Mouse (Mus musculus): ENCODE measurements around the gene Capn8. TPM values are rescaled to one million over a fixed set of nuclear protein-coding genes. Genes with fewer than 3 reads are reported as not detected.

Gene Capn8
- polyA plus RNA-seq, 1 experiment from 2014 or later, result 10.1 TPM

- Histone ChIP-seq H3K4me2 (replicated peaks; ENCODE audit: low read depth) (no peak overlapping the region), H3K27me3 (ENCODE audit: control insufficient read depth, insufficient read depth, low read length) (no peaks in the 10 kb centered on the region), H3K36me3 (ENCODE audit: control insufficient read depth, insufficient read depth, low read length) (no peaks in the 10 kb centered on the region), H3K9ac (ENCODE audit: low read length) (no peak overlapping the region), H3K4me1 (replicated peaks; ENCODE audit: control insufficient read depth, insufficient read depth) (no peaks in the 10 kb centered on the region; the same call in 1 of the 2 replicates), H3K4me3 (ENCODE audit: low read depth, low read length) (no peak overlapping the region), H3K9me3 (ENCODE audit: control insufficient read depth, low read length) (no peaks in the 10 kb centered on the region), H3K27ac (replicated peaks) (no peak overlapping the region)
- TF ChIP-seq CTCF (IDR thresholded peaks at IDR 0.05; ENCODE audit: low read depth) (no peak), EP300 (optimal IDR thresholded peaks at IDR 0.05) (no peak)
- ATAC-seq (ENCODE audit: low FRiP score, low TSS enrichment) (0 out of 2 replicates have a peak, but pooled peaks have one; percentile 43), DNase-seq (ENCODE audit: low spot score) (no peak)
- 26% methylated on average over 6 of the region's 6 CpGs for WGBS
These were observed 80.4 kb downstream of the Capn8 start for GRCm38 (mm10) chr1:182645211-182645668.

GRCm38 (mm10) chr1:182646796-182647195 lies 82.0 kb downstream of the Capn8 start:
- Histone ChIP-seq H3K9ac (ENCODE audit: low read length) (no peak overlapping the region), H3K36me3 (ENCODE audit: control insufficient read depth, insufficient read depth, low read length) (no peaks in the 10 kb centered on the region), H3K4me1 (replicated peaks; ENCODE audit: control insufficient read depth, insufficient read depth) (no peaks in the 10 kb centered on the region; the same call in 1 of the 2 replicates), H3K4me2 (replicated peaks; ENCODE audit: low read depth) (no peak overlapping the region), H3K27me3 (ENCODE audit: control insufficient read depth, insufficient read depth, low read length) (no peaks in the 10 kb centered on the region), H3K27ac (replicated peaks) (no peak overlapping the region), H3K4me3 (ENCODE audit: low read depth, low read length) (no peak overlapping the region), H3K9me3 (ENCODE audit: control insufficient read depth, low read length) (no peaks in the 10 kb centered on the region)
- 64% methylated on average over 3 of the region's 3 CpGs for WGBS
- no peak for TF ChIP-seq CTCF (IDR thresholded peaks at IDR 0.05; ENCODE audit: low read depth)
- no peak for TF ChIP-seq EP300 (optimal IDR thresholded peaks at IDR 0.05)
- ATAC-seq (ENCODE audit: low FRiP score, low TSS enrichment) (no peak), DNase-seq (ENCODE audit: low spot score) (no peak)

- no peak for ATAC-seq (ENCODE audit: low FRiP score, low TSS enrichment)
- no peak overlapping the region for H3K4me3 ChIP-seq (ENCODE audit: low read depth, low read length)
- no peaks in the 10 kb centered on the region for H3K36me3 ChIP-seq (ENCODE audit: control insufficient read depth, insufficient read depth, low read length)
- no peak overlapping the region for H3K27ac ChIP-seq (replicated peaks)
- H3K4me2 ChIP-seq (replicated peaks; ENCODE audit: low read depth), result no peak overlapping the region
- H3K9ac ChIP-seq (ENCODE audit: low read length), result no peak overlapping the region
- no peaks in the 10 kb centered on the region for H3K27me3 ChIP-seq (ENCODE audit: control insufficient read depth, insufficient read depth, low read length)
- DNase-seq (ENCODE audit: low spot score), result peak; percentile 67
- WGBS, result 25% methylated on average over 6 of the region's 6 CpGs
- H3K4me1 ChIP-seq (replicated peaks; ENCODE audit: control insufficient read depth, insufficient read depth), result no peaks in the 10 kb centered on the region
- H3K9me3 ChIP-seq (ENCODE audit: control insufficient read depth, low read length), result no peaks in the 10 kb centered on the region
- TF ChIP-seq EP300 (optimal IDR thresholded peaks at IDR 0.05) (no peak), CTCF (IDR thresholded peaks at IDR 0.05; ENCODE audit: low read depth) (peak; percentile 80)
These were observed 93.0 kb downstream of the Capn8 start for GRCm38 (mm10) chr1:182657760-182658159.

- no peak overlapping the region for H3K4me3 ChIP-seq (ENCODE audit: low read depth, low read length)
- H3K27me3 ChIP-seq (ENCODE audit: control insufficient read depth, insufficient read depth, low read length), result no peaks in the 10 kb centered on the region
- H3K9ac ChIP-seq (ENCODE audit: low read length), result no peak overlapping the region
- H3K4me2 ChIP-seq (replicated peaks; ENCODE audit: low read depth), result no peak overlapping the region
- TF ChIP-seq EP300 (optimal IDR thresholded peaks at IDR 0.05) (no peak), CTCF (IDR thresholded peaks at IDR 0.05; ENCODE audit: low read depth) (no peak)
- no peak for ATAC-seq (ENCODE audit: low FRiP score, low TSS enrichment)
- no peaks in the 10 kb centered on the region for H3K9me3 ChIP-seq (ENCODE audit: control insufficient read depth, low read length)
- no peaks in the 10 kb centered on the region for H3K36me3 ChIP-seq (ENCODE audit: control insufficient read depth, insufficient read depth, low read length)
- H3K4me1 ChIP-seq (replicated peaks; ENCODE audit: control insufficient read depth, insufficient read depth), result no peaks in the 10 kb centered on the region
- WGBS, result 51% methylated on average over 7 of the region's 7 CpGs
- no peak for DNase-seq (ENCODE audit: low spot score)
- H3K27ac ChIP-seq (replicated peaks), result no peak overlapping the region
These were observed 95.6 kb downstream of the Capn8 start for GRCm38 (mm10) chr1:182660365-182660764.

GRCm38 (mm10) chr1:182663671-182664070 lies 98.9 kb downstream of the Capn8 start:
- H3K4me1 ChIP-seq (replicated peaks; ENCODE audit: control insufficient read depth, insufficient read depth), result no peaks in the 10 kb centered on the region
- no peak overlapping the region for H3K4me2 ChIP-seq (replicated peaks; ENCODE audit: low read depth)
- H3K36me3 ChIP-seq (ENCODE audit: control insufficient read depth, insufficient read depth, low read length), result no peaks in the 10 kb centered on the region
- no peak overlapping the region for H3K4me3 ChIP-seq (ENCODE audit: low read depth, low read length)
- DNase-seq (ENCODE audit: low spot score) (no peak), ATAC-seq (ENCODE audit: low FRiP score, low TSS enrichment) (no peak)
- 42% methylated on average over 11 of the region's 11 CpGs for WGBS
- H3K27me3 ChIP-seq (ENCODE audit: control insufficient read depth, insufficient read depth, low read length), result no peaks in the 10 kb centered on the region
- no peak overlapping the region for H3K9ac ChIP-seq (ENCODE audit: low read length)
- TF ChIP-seq EP300 (optimal IDR thresholded peaks at IDR 0.05) (no peak), CTCF (IDR thresholded peaks at IDR 0.05; ENCODE audit: low read depth) (no peak)
- no peak overlapping the region for H3K27ac ChIP-seq (replicated peaks)
- H3K9me3 ChIP-seq (ENCODE audit: control insufficient read depth, low read length), result no peaks in the 10 kb centered on the region

GRCm38 (mm10) chr1:182664841-182665240 lies 100.0 kb downstream of the Capn8 start:
- no peak for DNase-seq (ENCODE audit: low spot score)
- TF ChIP-seq EP300 (optimal IDR thresholded peaks at IDR 0.05) (no peak), CTCF (IDR thresholded peaks at IDR 0.05; ENCODE audit: low read depth) (no peak)
- Histone ChIP-seq H3K9me3 (ENCODE audit: control insufficient read depth, low read length) (no peaks in the 10 kb centered on the region), H3K4me2 (replicated peaks; ENCODE audit: low read depth) (no peak overlapping the region), H3K36me3 (ENCODE audit: control insufficient read depth, insufficient read depth, low read length) (no peaks in the 10 kb centered on the region), H3K4me1 (replicated peaks; ENCODE audit: control insufficient read depth, insufficient read depth) (0 out of 2 replicates have a peak, but pooled peaks cover 2% of the 10 kb centered on the region), H3K27me3 (ENCODE audit: control insufficient read depth, insufficient read depth, low read length) (no peaks in the 10 kb centered on the region), H3K9ac (ENCODE audit: low read length) (no peak overlapping the region), H3K4me3 (ENCODE audit: low read depth, low read length) (no peak overlapping the region), H3K27ac (replicated peaks) (no peak overlapping the region)
- 51% methylated on average over 4 of the region's 4 CpGs for WGBS
- ATAC-seq (ENCODE audit: low FRiP score, low TSS enrichment), result no peak

All from stomach, postnatal 0 days (tissue).